Mouse (Mus musculus) c-Kit-positive CD71-positive TER-119-positive erythroid progenitor cells, embryonic 14.5 days (primary cell): ENCODE measurements around the gene Tub.

Experiments
- DNase-seq: peaks from one replicate; pipeline ENCODE4 v3.0.0-alpha.2; 2013; ENCODE audit warnings: low spot score

Tub gene

GRCm38 (mm10) chr7:108950312-108950761, at the start of gene Tub:
Gene Tub (plus strand): TSS chr7:108950338.
- no peak for DNase-seq

DNA sequence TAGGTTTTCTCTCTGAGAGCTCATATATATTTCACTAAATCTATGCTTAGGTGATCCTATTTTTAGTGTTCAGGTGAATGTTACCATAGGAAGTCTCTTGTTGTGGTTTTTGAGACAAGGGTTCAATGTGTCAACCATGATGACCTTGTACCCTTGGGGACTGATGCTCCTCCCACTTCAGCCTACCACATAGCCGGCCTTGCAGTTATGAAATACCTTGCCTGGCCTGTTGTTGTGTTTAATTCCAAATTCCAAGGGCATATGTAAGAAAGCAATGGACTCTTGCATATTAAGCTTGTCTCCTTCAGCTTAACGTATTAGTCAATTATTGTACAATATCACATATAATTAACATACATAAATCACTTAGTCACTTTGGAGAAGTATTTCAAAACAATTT, 46.2 kb upstream of the Tub start:
- no peak for DNase-seq

GRCm38 (mm10) chr7:108927043-108927442, 23.1 kb upstream of the Tub start:
- DNase-seq = no peak

GRCm38 (mm10) chr7:108928280-108929188, 21.6 kb upstream of the Tub start:
- DNase-seq = no peak

DNA sequence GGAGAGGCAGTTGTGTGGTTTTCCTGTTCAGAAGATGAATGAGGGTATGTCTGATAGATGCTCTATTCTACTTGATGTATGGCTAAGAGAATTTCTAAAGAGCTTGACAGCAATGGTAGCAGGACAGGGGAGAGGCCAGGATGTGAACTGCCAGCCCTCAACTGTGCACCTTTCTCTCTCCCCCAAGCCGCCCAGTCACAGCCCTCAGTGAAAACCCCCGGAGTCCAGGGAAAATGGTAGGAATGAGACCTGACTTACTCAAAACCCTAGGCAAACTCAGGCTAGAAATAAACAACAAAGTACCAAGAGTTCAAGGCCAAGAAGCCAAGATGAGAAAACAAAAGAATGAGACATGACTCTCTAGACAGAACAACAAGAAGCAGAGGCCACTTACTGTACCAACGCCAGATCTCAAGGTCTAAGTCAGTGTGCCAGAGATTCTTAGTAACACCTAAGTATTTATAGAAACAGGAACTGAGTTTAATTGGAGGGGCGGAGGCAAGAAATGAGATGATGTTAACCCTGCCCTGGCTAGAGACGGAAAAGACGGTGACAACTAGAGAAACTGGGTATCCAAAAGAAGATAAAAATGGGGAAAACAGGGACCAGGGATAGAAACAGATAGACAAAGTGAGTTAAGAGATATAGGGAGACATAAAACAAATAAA, 20.3 kb upstream of the Tub start, which contains the start of gene Nlrp10:
TSS of gene Nlrp10 (minus strand) at position 453 of the 668 bp plus-strand sequence.
- no peak for DNase-seq

DNA sequence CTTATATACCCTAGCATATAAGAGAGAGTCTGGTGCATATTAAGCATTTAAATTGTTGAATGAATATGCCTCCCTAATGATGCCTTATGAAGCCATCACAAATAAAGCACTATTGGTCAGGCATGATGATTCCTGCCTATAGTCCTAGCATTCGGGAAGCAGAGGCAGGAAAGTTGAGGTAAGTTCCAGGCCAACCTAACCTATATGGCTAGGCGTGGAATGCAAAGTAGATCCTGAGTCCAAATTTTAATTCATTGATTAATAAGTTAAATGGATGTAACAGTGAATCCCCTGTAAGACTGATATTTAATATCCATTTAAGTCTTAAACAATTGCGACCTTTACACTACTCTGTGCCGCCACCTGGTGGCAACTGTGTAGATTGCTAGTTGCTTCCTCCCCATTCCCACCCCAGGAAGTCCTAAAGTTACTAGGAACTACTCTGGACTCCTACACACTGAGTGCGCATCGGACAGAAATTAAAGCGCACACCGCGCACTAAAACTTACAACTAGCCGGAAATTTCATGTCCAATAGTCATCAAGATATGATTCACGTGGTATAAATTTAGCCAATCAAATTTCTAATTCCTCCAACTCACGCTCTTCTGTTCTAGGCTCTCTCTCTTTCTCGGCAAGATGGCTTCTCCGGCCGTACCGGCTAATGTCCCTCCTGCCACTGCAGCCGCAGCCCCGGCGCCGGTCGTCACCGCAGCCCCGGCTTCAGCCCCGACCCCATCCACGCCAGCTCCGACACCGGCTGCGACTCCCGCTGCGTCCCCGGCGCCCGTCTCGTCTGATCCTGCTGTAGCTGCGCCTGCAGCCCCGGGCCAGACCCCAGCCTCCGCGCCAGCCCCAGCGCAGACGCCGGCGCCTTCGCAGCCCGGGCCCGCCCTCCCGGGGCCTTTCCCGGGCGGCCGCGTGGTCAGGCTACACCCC, 16.1 kb upstream of the Tub start, which contains the start of gene Eif3f:
TSS of gene Eif3f (plus strand) at position 624 of the 938 bp plus-strand sequence.
- DNase-seq = peak; percentile 98

DNA sequence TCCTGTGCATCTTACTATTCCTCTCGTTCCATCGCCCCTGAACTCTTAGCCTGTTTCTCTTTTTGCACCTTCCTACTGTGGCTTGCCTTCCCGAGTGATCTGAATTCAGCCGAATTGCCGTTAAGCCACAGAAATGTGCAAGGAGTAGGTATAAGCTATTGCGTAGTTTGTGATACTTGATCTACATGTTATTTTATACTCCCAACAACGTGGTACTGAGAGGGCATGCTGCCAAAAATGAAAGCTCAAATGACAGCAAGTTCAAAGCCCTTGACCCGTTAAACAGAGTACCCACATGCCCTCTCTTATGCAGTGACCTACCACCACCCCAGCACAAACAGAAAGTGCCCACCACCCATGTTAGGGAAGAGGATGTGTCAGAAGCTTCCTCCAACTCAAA, 15.3 kb upstream of the Tub start:
- peak; percentile 18 for DNase-seq

GRCm38 (mm10) chr7:108935411-108935810, 14.7 kb upstream of the Tub start:
- no peak for DNase-seq

DNA sequence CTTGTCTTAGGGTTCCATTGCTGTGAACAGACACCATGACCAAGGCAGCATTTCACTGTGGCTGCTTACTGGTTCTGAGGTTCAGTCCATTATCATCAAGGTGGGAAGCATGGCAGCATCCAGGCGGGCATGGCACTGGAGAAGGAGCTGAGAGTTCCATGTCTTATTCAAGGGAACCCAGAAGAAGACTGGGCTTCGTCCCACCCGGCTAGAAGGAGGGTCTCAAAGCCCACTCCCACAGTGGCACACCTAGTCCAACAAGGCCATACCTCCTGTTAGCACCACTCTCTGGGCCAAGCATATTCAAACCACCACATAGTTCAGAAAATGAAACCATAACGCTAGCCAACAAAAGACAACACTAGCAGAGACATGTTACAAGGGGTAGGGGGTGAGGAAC, 13.5 kb upstream of the Tub start:
- DNase-seq = no peak

DNA sequence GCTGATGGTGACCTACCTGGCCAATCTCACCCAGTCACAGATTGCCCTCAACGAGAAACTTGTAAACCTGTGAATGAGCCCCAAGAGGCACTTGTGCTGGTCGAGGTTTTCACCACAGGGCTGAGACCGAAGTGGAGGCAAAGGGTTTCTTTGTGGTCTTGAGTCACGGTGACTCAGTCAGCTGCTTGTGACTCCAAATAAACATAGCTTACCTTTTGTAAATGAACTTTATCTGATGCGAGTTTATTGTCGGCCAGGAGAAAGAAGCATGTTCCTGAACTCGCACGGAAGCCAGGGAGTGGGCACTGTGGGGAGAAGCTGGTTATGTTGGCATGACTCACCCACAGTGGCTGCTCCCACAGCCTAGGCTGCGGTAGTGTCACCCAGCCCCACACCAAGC, 8.7 kb upstream of the Tub start:
- no peak for DNase-seq

- DNase-seq = peak; percentile 65
Observed at GRCm38 (mm10) chr7:108944002-108944401, 6.1 kb upstream of the Tub start.

- DNase-seq = no peak
Observed at GRCm38 (mm10) chr7:108948611-108949010, 1.5 kb upstream of the Tub start.

DNA sequence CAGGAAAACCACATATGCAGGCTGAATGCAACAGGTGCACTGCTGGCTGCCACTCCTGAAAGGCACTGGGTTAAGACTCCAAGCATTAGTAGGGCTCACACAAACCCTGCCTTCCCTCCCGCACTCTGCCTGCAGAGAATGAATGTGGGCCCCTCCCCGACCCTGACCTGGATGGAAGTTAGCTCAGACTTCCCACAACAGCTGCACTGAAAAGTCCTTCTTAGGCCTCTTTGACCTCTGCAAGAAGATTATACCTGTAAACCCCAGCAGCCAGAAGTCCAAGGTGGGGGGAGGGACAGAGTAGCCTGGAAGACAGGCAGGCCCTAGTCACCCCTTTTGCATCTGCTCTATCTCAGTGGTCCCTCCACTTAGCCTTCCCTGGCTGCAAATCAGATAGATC, 837 bp upstream of the Tub start:
- no peak for DNase-seq

DNA sequence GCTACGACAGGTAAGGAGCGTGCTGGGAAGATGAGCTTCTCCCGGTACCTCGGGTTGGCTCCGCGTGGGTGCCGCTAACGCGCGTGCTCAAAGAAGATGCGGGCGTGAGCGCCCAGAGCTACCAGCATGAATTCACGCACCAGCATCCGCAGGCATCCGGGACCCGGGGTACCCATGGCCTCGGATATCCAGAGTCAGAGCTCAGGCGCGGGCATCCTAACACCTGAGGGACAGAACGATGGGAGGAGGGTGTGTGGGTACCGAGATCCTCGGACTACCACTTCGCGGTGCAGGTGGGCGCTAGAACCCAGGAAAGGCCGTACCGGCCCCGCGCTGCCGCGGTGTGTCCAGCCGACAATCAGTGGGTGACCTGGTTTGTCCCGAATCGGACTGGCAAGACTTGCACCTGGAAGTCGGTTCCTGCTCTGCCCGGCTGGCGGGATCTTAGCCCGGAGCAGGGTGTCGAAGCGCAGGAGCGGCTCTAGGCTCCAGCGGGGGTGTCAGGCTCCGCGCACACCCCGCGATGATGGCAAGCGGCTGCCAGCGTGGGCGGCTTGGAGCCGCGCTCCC, 709 bp downstream of the Tub start:
- DNase-seq = no peak

- DNase-seq = no peak
Observed at GRCm38 (mm10) chr7:108952801-108953200, 2.7 kb downstream of the Tub start.

DNA sequence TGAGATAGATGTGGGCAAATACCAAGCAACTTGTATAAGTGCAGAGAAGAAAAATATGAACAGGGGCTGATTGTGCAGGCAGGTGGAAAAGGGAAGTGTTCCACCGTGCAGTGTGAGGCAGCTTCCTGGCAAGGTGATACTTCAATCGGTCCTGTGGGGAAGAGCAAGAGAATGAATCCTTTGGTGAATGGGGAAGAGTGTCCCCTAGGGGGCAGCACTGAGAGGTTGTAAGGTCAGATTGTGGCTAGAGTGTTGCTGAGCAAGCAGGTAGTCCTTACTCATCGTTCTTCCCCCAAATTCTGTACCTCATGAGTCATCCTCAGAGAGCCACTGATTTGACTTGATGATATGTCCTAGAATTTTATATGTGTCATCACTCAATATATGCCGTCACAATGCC, 4.0 kb downstream of the Tub start:
- peak; percentile 51 for DNase-seq

DNA sequence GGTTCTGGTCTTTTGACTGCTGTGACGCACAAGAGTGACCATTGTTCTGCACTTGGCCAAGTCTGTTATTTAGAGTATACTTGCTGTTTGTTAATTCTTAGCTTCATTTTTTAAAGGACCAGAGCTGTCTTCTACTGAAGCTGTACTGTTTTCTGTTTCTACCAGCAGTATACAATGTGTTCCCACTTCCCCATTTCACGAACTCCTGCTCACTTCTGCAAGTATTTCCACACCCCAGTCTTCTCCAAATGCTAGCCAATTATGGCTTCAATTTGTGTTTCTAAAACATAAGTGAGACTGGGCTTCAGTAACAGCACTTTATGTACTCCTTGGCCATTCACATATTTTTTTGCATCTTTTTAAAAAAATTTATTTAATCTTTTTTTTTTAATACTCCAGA, 7.6 kb downstream of the Tub start:
- DNase-seq = no peak

DNA sequence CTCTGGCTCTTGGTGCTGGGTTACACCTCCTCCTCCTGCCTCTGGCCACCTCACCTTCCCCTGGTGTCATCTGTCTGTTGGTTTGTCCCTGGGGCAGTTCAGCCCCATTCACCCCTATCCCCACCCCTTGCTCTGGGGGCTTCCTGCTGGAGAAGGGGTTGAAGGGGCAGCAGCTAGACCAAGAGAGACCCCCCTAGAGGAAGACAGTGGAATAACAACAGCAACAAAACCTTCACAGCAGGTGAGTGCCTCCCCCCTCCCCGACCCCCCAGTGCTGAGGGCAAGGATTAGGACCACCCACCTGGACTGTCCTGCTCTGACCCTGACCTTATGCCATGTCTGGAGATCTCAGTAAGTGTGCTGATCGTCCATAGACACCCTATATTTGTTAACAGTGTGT, 15.8 kb downstream of the Tub start:
- DNase-seq = no peak

DNA sequence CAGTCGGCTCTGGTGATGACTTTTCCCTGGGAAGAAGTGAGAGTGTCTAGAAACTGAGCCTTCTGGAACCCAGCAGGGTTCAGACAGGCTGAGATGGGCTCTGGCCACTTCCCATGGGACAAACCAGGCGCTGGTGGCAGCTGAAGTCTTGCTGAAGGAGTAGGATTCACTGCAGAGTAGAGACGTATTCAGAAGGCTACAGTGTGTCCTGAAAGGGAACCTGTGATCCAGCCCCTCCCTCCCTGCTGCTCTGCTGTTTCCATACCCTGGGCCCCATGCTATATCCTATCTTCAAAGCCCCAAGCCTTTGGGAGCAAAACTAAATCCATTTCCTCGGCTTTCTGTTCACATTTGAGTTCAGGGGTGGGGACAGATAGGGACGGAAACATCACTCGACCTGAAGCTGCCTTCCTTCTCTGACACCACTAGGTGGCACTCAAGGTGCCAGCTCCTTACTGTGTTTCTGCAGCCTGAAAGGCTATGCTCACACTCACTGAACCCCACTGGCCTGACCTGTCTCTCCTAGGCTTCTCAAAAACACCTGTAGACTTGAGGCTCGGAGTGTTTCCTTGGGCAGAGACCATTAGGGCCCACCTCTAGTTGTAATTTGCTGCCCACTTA, 16.7 kb downstream of the Tub start:
- DNase-seq = peak; percentile 42

DNA sequence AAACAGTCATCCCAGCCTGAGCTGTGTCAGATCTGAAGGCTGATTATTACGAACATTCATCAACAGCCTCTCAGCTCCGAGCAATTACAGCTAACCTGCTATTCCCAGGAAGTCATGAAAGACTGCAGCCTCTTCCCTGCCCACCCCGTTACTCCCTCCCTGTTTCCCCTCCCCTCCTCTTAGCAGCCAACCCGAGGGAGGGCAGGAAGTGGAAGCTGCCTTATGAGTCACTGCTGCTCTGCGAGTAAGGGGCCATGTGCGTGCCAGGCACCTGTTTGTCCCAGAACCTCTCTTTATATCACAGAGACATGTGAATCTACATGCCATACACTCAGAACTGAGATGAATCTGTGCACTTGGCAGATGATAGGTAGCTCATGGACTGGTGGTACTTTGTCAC, 18.1 kb downstream of the Tub start:
- no peak for DNase-seq

DNA sequence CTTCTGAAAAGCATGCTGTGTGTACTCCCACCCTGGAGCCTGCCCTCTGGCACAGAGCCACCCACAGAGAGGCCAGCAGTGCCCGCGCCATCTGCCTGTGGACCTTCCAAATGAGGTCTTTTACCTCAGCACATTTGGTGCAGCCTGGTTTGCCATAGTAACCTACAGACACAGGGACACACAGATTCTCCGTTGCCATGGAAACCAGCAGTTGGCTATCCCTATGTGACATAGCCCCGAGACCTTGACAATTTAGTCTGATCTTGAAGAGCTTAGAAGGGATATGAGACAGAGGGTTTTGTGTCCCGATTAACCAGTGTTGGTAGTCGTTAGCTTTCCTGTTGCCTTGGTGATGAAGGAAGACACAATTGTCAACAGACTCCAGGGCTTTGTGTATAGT, 22.1 kb downstream of the Tub start:
- DNase-seq = no peak
